Mouse (Mus musculus): ENCODE results near the gene Kdm1a. TPM values are rescaled to one million over a fixed set of nuclear protein-coding genes. Genes with fewer than 3 reads are reported as not detected.

The Kdm1a gene
- polyA plus RNA-seq, 1 experiment from 2014 or later = 76.5 TPM

- H3K4me2 ChIP-seq = no peak overlapping the region
- ATAC-seq (ENCODE audit: low read depth) = no peak
- H3K4me1 ChIP-seq (replicated peaks) = peaks cover 14% of the 10 kb centered on the region
- no peaks in the 10 kb centered on the region for H3K36me3 ChIP-seq
- H3K27me3 ChIP-seq = no peaks in the 10 kb centered on the region
- no peak overlapping the region for H3K9ac ChIP-seq
- H3K27ac ChIP-seq (replicated peaks) = no peak overlapping the region
- H3K4me3 ChIP-seq = no peak overlapping the region
- no peaks in the 10 kb centered on the region for H3K9me3 ChIP-seq
These were observed 89.6 kb downstream of the Kdm1a start for GRCm38 (mm10) chr4:136512905-136513304.

DNA sequence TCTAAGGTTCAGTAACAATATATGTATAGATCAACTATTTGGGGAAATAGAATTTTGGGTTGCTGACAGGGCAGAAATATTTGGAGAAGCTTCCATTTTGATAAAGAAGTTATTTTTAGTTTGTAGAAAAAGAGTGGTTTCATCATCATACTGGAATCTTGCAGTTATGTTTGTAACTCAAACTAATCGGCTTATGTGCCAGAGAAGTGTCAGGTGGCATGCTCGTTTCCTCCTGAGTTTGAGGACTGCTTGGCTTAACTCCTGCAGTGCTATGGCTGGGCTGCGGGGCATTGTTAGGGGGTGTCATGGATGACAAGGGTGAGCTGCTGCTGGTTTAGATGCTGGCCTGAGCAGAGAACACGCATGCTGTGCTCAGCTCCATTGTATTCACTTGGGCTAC, 90.8 kb downstream of the Kdm1a start:
- no peak for ATAC-seq (ENCODE audit: low read depth)
- H3K9me3 ChIP-seq = no peaks in the 10 kb centered on the region
- H3K4me3 ChIP-seq = no peak overlapping the region
- no peak overlapping the region for H3K9ac ChIP-seq
- WGBS = 64% methylated on average over 4 of the region's 4 CpGs
- no peaks in the 10 kb centered on the region for H3K27me3 ChIP-seq
- H3K4me1 ChIP-seq (replicated peaks) = peaks cover 14% of the 10 kb centered on the region
- no peak overlapping the region for H3K27ac ChIP-seq (replicated peaks)
- H3K36me3 ChIP-seq = no peaks in the 10 kb centered on the region
- no peak overlapping the region for H3K4me2 ChIP-seq

DNA sequence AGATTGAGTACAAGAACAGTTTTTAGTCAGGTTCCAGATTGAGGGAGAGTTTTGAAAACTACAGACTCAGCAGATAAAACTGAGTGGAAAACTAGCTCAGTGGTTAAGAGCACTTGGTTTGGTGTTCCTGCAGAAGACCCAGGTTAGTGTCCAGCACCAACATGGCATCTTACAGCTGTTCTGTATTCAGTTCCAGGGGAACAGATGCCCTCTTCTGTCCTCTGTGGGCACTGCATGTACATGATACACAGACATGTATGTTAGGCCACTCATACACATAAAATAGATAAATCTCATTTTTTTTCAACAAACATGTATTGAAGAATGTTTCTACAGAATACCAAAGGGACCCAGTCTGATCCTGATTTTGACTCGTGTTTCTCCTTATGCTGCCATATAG, 92.7 kb downstream of the Kdm1a start:
- peaks cover 14% of the 10 kb centered on the region for H3K4me1 ChIP-seq (replicated peaks)
- H3K4me2 ChIP-seq = no peak overlapping the region
- no peak overlapping the region for H3K9ac ChIP-seq
- H3K36me3 ChIP-seq = no peaks in the 10 kb centered on the region
- H3K4me3 ChIP-seq = no peak overlapping the region
- H3K27me3 ChIP-seq = no peaks in the 10 kb centered on the region
- no peaks in the 10 kb centered on the region for H3K9me3 ChIP-seq
- ATAC-seq (ENCODE audit: low read depth) = no peak
- H3K27ac ChIP-seq (replicated peaks) = no peak overlapping the region
- WGBS = 82% methylated on average over 1 of the region's 1 CpGs

GRCm38 (mm10) chr4:136505426-136506215, 96.9 kb downstream of the Kdm1a start:
- no peaks in the 10 kb centered on the region for H3K4me1 ChIP-seq (replicated peaks)
- H3K36me3 ChIP-seq = no peaks in the 10 kb centered on the region
- H3K27ac ChIP-seq (replicated peaks) = no peak overlapping the region
- H3K9ac ChIP-seq = no peak overlapping the region
- H3K4me3 ChIP-seq = no peak overlapping the region
- H3K4me2 ChIP-seq = no peak overlapping the region
- WGBS = 45% methylated on average over 2 of the region's 2 CpGs
- H3K9me3 ChIP-seq = no peaks in the 10 kb centered on the region
- no peak for ATAC-seq (ENCODE audit: low read depth)
- no peaks in the 10 kb centered on the region for H3K27me3 ChIP-seq

Small RNA genes within 50 kb of the gene (microRNA-seq; reads per million reads assigned to microRNA genes)
- gene Gm22180 = not detected

Other genes starting within 250 kb of the Kdm1a start
- gene Htr1d, start 179.2 kb downstream of the Kdm1a start, polyA plus RNA-seq (2015; fragmentation: Nextera tagmentation; extraction: Ambion mirVana) = 0.75 and 1.4 TPM in 2 replicates
- 0.43 TPM in 1 of 2 replicates, not detected in the other for gene 6030445D17Rik, start 140.5 kb downstream of the Kdm1a start, polyA plus RNA-seq (2015; fragmentation: Nextera tagmentation; extraction: Ambion mirVana)
- 70.9 and 77.6 TPM in 2 replicates for gene Luzp1, start 133.0 kb downstream of the Kdm1a start, polyA plus RNA-seq (2015; fragmentation: Nextera tagmentation; extraction: Ambion mirVana)
- not detected in 2 replicates for gene Tex46, start 7.7 kb upstream of the Kdm1a start, polyA plus RNA-seq (2015; fragmentation: Nextera tagmentation; extraction: Ambion mirVana)
- gene Lactbl1, start 19.9 kb upstream of the Kdm1a start, polyA plus RNA-seq (2015; fragmentation: Nextera tagmentation; extraction: Ambion mirVana) = 0.10 TPM in 1 of 2 replicates, not detected in the other
- gene Ephb2, start 233.3 kb upstream of the Kdm1a start, polyA plus RNA-seq (2015; fragmentation: Nextera tagmentation; extraction: Ambion mirVana) = 16.8 and 18.6 TPM in 2 replicates